Mouse (Mus musculus): ENCODE measurements around the gene Glg1.

The Glg1 gene

DNA sequence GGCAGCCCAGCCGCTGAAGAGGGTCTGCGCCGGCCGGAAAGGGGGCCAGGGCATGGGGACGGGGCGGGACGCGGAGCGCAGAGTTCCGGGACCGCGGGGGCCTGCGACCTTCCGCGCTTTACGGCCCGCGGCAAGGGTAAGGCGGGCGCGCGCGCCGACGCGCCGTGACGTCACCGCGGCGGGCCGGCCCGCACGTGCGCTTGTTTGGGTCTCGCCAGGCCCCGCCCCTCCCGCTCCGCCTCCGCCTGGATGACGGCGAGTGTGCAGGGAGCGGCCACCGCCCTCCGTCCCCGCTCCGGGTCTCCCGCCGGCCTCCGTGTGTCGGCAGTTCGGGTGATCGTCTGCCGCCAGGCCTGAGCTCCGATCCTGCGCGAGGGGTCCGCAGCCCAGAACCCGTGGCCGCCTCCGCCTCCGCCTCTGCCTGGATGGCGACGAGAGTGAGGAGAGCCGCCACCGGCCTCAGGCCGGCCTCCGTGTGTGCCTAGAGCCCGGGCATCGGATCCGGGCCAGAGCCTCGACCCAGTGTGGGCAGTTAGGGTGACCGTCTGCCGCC, 113.5 kb downstream of the Glg1 start:
- in situ Hi-C loops (cut with MboI, MseI) = loop anchor here in 1 of 2 experiments (5.0 kb wide), 1 partner anchor 63 kb away; no protein-coding TSS in a partner anchor

DNA sequence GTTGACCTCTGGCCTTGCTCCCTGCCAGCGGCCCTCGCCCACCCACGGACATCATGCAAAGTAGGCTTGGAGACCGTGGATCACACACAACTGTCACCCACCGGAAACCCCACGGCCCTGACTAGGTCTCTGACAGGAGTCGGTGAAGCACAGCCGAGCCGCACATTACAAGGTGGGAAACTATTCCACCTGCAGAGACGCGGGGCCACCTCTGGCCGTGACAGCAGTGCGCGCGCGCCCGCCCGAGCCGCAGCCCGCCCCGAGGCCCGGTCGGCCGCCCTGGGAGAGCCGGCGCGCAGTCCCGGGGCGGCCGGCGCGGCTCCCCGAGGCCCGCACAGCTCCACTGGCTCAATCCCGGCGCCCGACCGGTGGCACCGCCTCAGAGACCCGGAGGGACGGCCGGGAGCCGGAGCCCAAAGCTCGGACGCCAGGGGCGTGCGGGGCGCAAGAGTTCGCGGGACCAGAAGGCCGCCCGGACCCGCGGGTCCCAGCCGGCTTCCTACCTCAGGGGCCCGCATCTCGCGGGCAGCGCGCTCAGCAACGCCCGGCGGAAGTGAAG, 114.0 kb downstream of the Glg1 start:
- in situ Hi-C loops (cut with MboI, MseI) = loop anchor here (5.0 kb wide), 2 partner anchors 43 to 63 kb away; no protein-coding TSS in a partner anchor

GRCm38 (mm10) chr8:111142521-111142920, 116.5 kb downstream of the Glg1 start:
- in situ Hi-C loops (cut with MboI, MseI) = loop anchor here in 1 of 2 experiments (5.0 kb wide), 1 partner anchor 40 kb away; no protein-coding TSS in a partner anchor

GRCm38 (mm10) chr8:111130756-111131155, 128.3 kb downstream of the Glg1 start:
- in situ Hi-C loops (cut with MboI, MseI) = no loop called here

GRCm38 (mm10) chr8:111119481-111119880, 139.5 kb downstream of the Glg1 start:
- in situ Hi-C loops (cut with MboI, MseI) = no loop called here

- in situ Hi-C loops (cut with MboI, MseI) = no loop called here
Measured at GRCm38 (mm10) chr8:111114891-111115290, 144.1 kb downstream of the Glg1 start.
